Mouse (Mus musculus) forebrain, embryonic 15.5 days (tissue): ENCODE results near the gene Peg10. TPM values are rescaled to one million over a fixed set of nuclear protein-coding genes. Genes with fewer than 3 reads are reported as not detected.
A peak's percentile ranks its signal among the peaks of the same experiment; 100 is the strongest.
"Not testable (repeated sequence)": the region's sequence is repeated elsewhere in the genome, so short reads cannot be mapped to it uniquely, and the experiment has no call there.

Source experiments
- ATAC-seq: fragments of 200-750 bp; cut with Nextera tagmentation; replicated peaks from 2 replicates; pipeline ENCODE4 v1.8.0; 2017; ENCODE audit warnings: mild to moderate bottlenecking, moderate TSS enrichment, moderate library complexity
- H3K27ac ChIP-seq: fragments of 300-500 bp; sonication (generic); replicated peaks from 2 replicates; pipeline ENCODE4 v1.5.1; 2015; ENCODE audit warnings: mild to moderate bottlenecking, inconsistent platforms
- H3K27me3 ChIP-seq: fragments of 300-500 bp; sonication (generic); 2 replicates; pipeline ENCODE4 v1.6.1; 2015; ENCODE audit warnings: inconsistent platforms
- H3K36me3 ChIP-seq: fragments of 300-500 bp; sonication (generic); 2 replicates; pipeline ENCODE4 v1.6.1; 2015; ENCODE audit warnings: mild to moderate bottlenecking, inconsistent platforms
- H3K4me1 ChIP-seq: fragments of 300-500 bp; sonication (generic); 2 replicates; pipeline ENCODE4 v1.6.1; 2015; ENCODE audit warnings: inconsistent platforms
- H3K4me2 ChIP-seq: fragments of 300-500 bp; sonication (generic); replicated peaks from 2 replicates; pipeline ENCODE4 v1.6.1; 2015; ENCODE audit warnings: mild to moderate bottlenecking, inconsistent platforms
- H3K4me3 ChIP-seq: fragments of 300-500 bp; sonication (generic); 2 replicates; pipeline ENCODE4 v1.5.1; 2015; ENCODE audit warnings: mild to moderate bottlenecking, inconsistent platforms
- H3K9ac ChIP-seq: fragments of 300-500 bp; sonication (generic); replicated peaks from 2 replicates; pipeline ENCODE4 v1.6.1; 2015; ENCODE audit warnings: mild to moderate bottlenecking, inconsistent platforms
- H3K9me3 ChIP-seq: fragments of 300-500 bp; sonication (generic); 2 replicates; pipeline ENCODE4 v1.6.1; 2016; ENCODE audit warnings: inconsistent platforms
- WGBS: fragments of 180-500 bp; shearing (Covaris S2); methylation state at CpG from one replicate; pipeline ENCODE4 v1.1.7; 2015; ENCODE audit warnings: mixed read lengths; 5-methylcytosine and 5-hydroxymethylcytosine counted together
- polyA plus RNA-seq: library from polyadenylated mRNA; unstranded; fragments of >200 nt; fragmentation: Nextera tagmentation; extraction: Ambion mirVana; gene quantifications from 2 replicates; pipeline ENCODE4 v1.2.1, GENCODE M21; 2015

Peg10 gene
- polyA plus RNA-seq, 1 experiment from 2014 or later, result 5.0 TPM

GRCm38 (mm10) chr6:4754286-4754685 is 7.2 kb downstream of the Peg10 start:
- no peak overlapping the region for H3K4me3 ChIP-seq
- H3K27me3 ChIP-seq, result no peaks in the 10 kb centered on the region
- no peaks in the 10 kb centered on the region for H3K4me1 ChIP-seq
- WGBS, result 92% methylated on average over 10 of the region's 10 CpGs
- no peak overlapping the region for H3K4me2 ChIP-seq
- H3K9me3 ChIP-seq, result peaks cover 9% of the 10 kb centered on the region; the same call in 1 of the 2 replicates
- H3K27ac ChIP-seq, result no peak overlapping the region
- no peak for ATAC-seq
- no peak overlapping the region for H3K9ac ChIP-seq
- H3K36me3 ChIP-seq, result no peaks in the 10 kb centered on the region

- Histone ChIP-seq H3K4me2 (no peak overlapping the region), H3K27ac (no peak overlapping the region), H3K4me1 (no peaks in the 10 kb centered on the region), H3K9me3 (peaks cover 9% of the 10 kb centered on the region; the same call in 1 of the 2 replicates), H3K4me3 (no peak overlapping the region), H3K36me3 (no peaks in the 10 kb centered on the region), H3K27me3 (no peaks in the 10 kb centered on the region), H3K9ac (no peak overlapping the region)
- no peak for ATAC-seq
- WGBS, result 93% methylated on average over 16 of the region's 16 CpGs
These were observed 7.8 kb downstream of the Peg10 start for GRCm38 (mm10) chr6:4754886-4755285.

- 36% methylated on average over 3 of the region's 3 CpGs for WGBS
- H3K27ac ChIP-seq, H3K4me3 ChIP-seq, H3K4me2 ChIP-seq, H3K9me3 ChIP-seq, H3K4me1 ChIP-seq, H3K9ac ChIP-seq, H3K27me3 ChIP-seq, H3K36me3 ChIP-seq: not testable (repeated sequence)
- ATAC-seq, result peak; percentile 39
These were observed 14.5 kb downstream of the Peg10 start for GRCm38 (mm10) chr6:4761415-4762142.

- WGBS, result 39% methylated on average over 2 of the region's 2 CpGs
- H3K9me3 ChIP-seq, result no peaks in the 10 kb centered on the region
- peak; percentile 97 for ATAC-seq
These were observed 15.1 kb downstream of the Peg10 start for GRCm38 (mm10) chr6:4762252-4762651.

GRCm38 (mm10) chr6:4796281-4796680 is 49.2 kb downstream of the Peg10 start:
- 100% methylated on average over 1 of the region's 1 CpGs for WGBS
- no peak overlapping the region for H3K27ac ChIP-seq
- ATAC-seq, result no peak

More at GRCm38 (mm10) chr6:4762252-4762651, 15.1 kb downstream of the Peg10 start:
- no peak overlapping the region for H3K4me3 ChIP-seq
- H3K4me1 ChIP-seq, result no peaks in the 10 kb centered on the region
- no peak overlapping the region for H3K4me2 ChIP-seq
- H3K27me3 ChIP-seq, result no peaks in the 10 kb centered on the region
- H3K36me3 ChIP-seq, result no peaks in the 10 kb centered on the region
- no peak overlapping the region for H3K9ac ChIP-seq
- H3K27ac ChIP-seq, result no peak overlapping the region

GRCm38 (mm10) chr6:4797317-4797716 is 50.2 kb downstream of the Peg10 start:
- not testable (repeated sequence) for H3K4me3 ChIP-seq, H3K9me3 ChIP-seq, H3K4me1 ChIP-seq, H3K9ac ChIP-seq, H3K4me2 ChIP-seq, H3K27me3 ChIP-seq, H3K36me3 ChIP-seq, H3K27ac ChIP-seq, ATAC-seq

More at GRCm38 (mm10) chr6:4796281-4796680, 49.2 kb downstream of the Peg10 start:
- Histone ChIP-seq H3K4me3 (no peak overlapping the region), H3K4me2 (no peak overlapping the region), H3K36me3 (no peaks in the 10 kb centered on the region), H3K9ac (no peak overlapping the region), H3K27me3 (no peaks in the 10 kb centered on the region), H3K4me1 (no peaks in the 10 kb centered on the region), H3K9me3 (peaks cover 2% of the 10 kb centered on the region; the same call in 1 of the 2 replicates)

- no peak overlapping the region for H3K9ac ChIP-seq
- H3K9me3 ChIP-seq, result peaks cover 2% of the 10 kb centered on the region; the same call in 1 of the 2 replicates
- H3K27ac ChIP-seq, result no peak overlapping the region
- no peaks in the 10 kb centered on the region for H3K4me1 ChIP-seq
- H3K4me3 ChIP-seq, result no peak overlapping the region
- no peaks in the 10 kb centered on the region for H3K36me3 ChIP-seq
- no peaks in the 10 kb centered on the region for H3K27me3 ChIP-seq
- H3K4me2 ChIP-seq, result no peak overlapping the region
- 83% methylated on average over 2 of the region's 2 CpGs for WGBS
- no peak for ATAC-seq
These were observed 51.3 kb downstream of the Peg10 start for GRCm38 (mm10) chr6:4798382-4798781.

- Histone ChIP-seq H3K4me1 (no peaks in the 10 kb centered on the region), H3K27me3 (no peaks in the 10 kb centered on the region), H3K4me3 (no peak overlapping the region), H3K4me2 (no peak overlapping the region), H3K9ac (no peak overlapping the region), H3K9me3 (peaks cover 2% of the 10 kb centered on the region; the same call in 1 of the 2 replicates), H3K36me3 (no peaks in the 10 kb centered on the region), H3K27ac (no peak overlapping the region)
- no peak for ATAC-seq
- WGBS, result 74% methylated on average over 2 of the region's 2 CpGs
These were observed 52.3 kb downstream of the Peg10 start for GRCm38 (mm10) chr6:4799359-4799758.

GRCm38 (mm10) chr6:4806981-4807380 is 59.9 kb downstream of the Peg10 start:
- no peak overlapping the region for H3K27ac ChIP-seq
- no peak overlapping the region for H3K4me2 ChIP-seq
- H3K4me1 ChIP-seq, result no peaks in the 10 kb centered on the region
- no peaks in the 10 kb centered on the region for H3K36me3 ChIP-seq
- ATAC-seq, result no peak
- no peaks in the 10 kb centered on the region for H3K27me3 ChIP-seq
- 83% methylated on average over 12 of the region's 12 CpGs for WGBS
- no peak overlapping the region for H3K4me3 ChIP-seq
- H3K9me3 ChIP-seq, result no peaks in the 10 kb centered on the region
- no peak overlapping the region for H3K9ac ChIP-seq

Other genes with a start within 250 kb of the Peg10 start
- gene Col1a2, start 242.5 kb upstream of the Peg10 start, polyA plus RNA-seq, result 38.6 and 40.4 TPM in 2 replicates
- gene Casd1, start 146.5 kb upstream of the Peg10 start, polyA plus RNA-seq, result 34.1 and 40.3 TPM in 2 replicates
- gene Sgce, start 99 bp upstream of the Peg10 start, polyA plus RNA-seq, result 50.6 and 50.9 TPM in 2 replicates
- 36.4 and 43.8 TPM in 2 replicates for gene Ppp1r9a, start 155.6 kb downstream of the Peg10 start, polyA plus RNA-seq